Mouse (Mus musculus): ENCODE results near the gene Cd2bp2. TPM values are rescaled to one million over a fixed set of nuclear protein-coding genes. Genes with fewer than 3 reads are reported as not detected.

Cd2bp2 gene
- 11.7 TPM for polyA plus RNA-seq (2014; fragmentation: Illumina TruSeq; extraction: RNeasy Lipid Tissue Mini Kit (QIAGEN cat#74804); ENCODE audit: low read depth, low replicate concordance)

GRCm38 (mm10) chr7:127195544-127196295 is at the start of gene Cd2bp2:
TSS of gene Cd2bp2 (minus strand) at chr7:127196050.

GRCm38 (mm10) chr7:127243870-127244657 is 48.2 kb upstream of the Cd2bp2 start, which contains the start of gene Zfp771:
TSS of gene Zfp771 (plus strand) at chr7:127244274.

GRCm38 (mm10) chr7:127232622-127233367 is 36.9 kb upstream of the Cd2bp2 start, which contains the start of the genes Zfp553 and Sept1:
TSS of gene Zfp553 (plus strand) at chr7:127233061.
TSS of gene Sept1 (minus strand) at chr7:127233130.

GRCm38 (mm10) chr7:127208553-127209438 is 12.9 kb upstream of the Cd2bp2 start, which contains the start of gene Mylpf:
TSS of gene Mylpf (plus strand) at chr7:127208890.

GRCm38 (mm10) chr7:127208295-127208552 is 12.4 kb upstream of the Cd2bp2 start, which contains the start of gene Tbc1d10b:
TSS of gene Tbc1d10b (minus strand) at chr7:127208468.

Other genes with a start within 250 kb of the Cd2bp2 start
- gene Asphd1, start 246.5 kb downstream of the Cd2bp2 start, polyA plus RNA-seq (2014; fragmentation: Illumina TruSeq; extraction: RNeasy Lipid Tissue Mini Kit (QIAGEN cat#74804); ENCODE audit: low read depth, low replicate concordance): not detected
- gene Sez6l2, start 245.5 kb downstream of the Cd2bp2 start, polyA plus RNA-seq (2014; fragmentation: Illumina TruSeq; extraction: RNeasy Lipid Tissue Mini Kit (QIAGEN cat#74804); ENCODE audit: low read depth, low replicate concordance): 2.1 TPM
- gene Cdipt, start 220.1 kb downstream of the Cd2bp2 start, polyA plus RNA-seq (2014; fragmentation: Illumina TruSeq; extraction: RNeasy Lipid Tissue Mini Kit (QIAGEN cat#74804); ENCODE audit: low read depth, low replicate concordance): 14.6 TPM
- gene Cdiptos, start 220.0 kb downstream of the Cd2bp2 start, polyA plus RNA-seq (2014; fragmentation: Illumina TruSeq; extraction: RNeasy Lipid Tissue Mini Kit (QIAGEN cat#74804); ENCODE audit: low read depth, low replicate concordance): 1.6 TPM
- gene Mvp, start 181.4 kb downstream of the Cd2bp2 start, polyA plus RNA-seq (2014; fragmentation: Illumina TruSeq; extraction: RNeasy Lipid Tissue Mini Kit (QIAGEN cat#74804); ENCODE audit: low read depth, low replicate concordance): 2.1 TPM
- gene Pagr1b, start 179.6 kb downstream of the Cd2bp2 start, polyA plus RNA-seq (2014; fragmentation: Illumina TruSeq; extraction: RNeasy Lipid Tissue Mini Kit (QIAGEN cat#74804); ENCODE audit: low read depth, low replicate concordance): not detected
- gene Pagr1a, start 178.7 kb downstream of the Cd2bp2 start, polyA plus RNA-seq (2014; fragmentation: Illumina TruSeq; extraction: RNeasy Lipid Tissue Mini Kit (QIAGEN cat#74804); ENCODE audit: low read depth, low replicate concordance): not detected
- gene Gm42742, start 175.0 kb downstream of the Cd2bp2 start, polyA plus RNA-seq (2014; fragmentation: Illumina TruSeq; extraction: RNeasy Lipid Tissue Mini Kit (QIAGEN cat#74804); ENCODE audit: low read depth, low replicate concordance): 0.69 TPM
- gene Prrt2, start 174.8 kb downstream of the Cd2bp2 start, polyA plus RNA-seq (2014; fragmentation: Illumina TruSeq; extraction: RNeasy Lipid Tissue Mini Kit (QIAGEN cat#74804); ENCODE audit: low read depth, low replicate concordance): 1.0 TPM
- 19.3 TPM for gene Maz, start 169.0 kb downstream of the Cd2bp2 start, polyA plus RNA-seq (2014; fragmentation: Illumina TruSeq; extraction: RNeasy Lipid Tissue Mini Kit (QIAGEN cat#74804); ENCODE audit: low read depth, low replicate concordance)
- 2.2 TPM for gene Kif22, start 153.6 kb downstream of the Cd2bp2 start, polyA plus RNA-seq (2014; fragmentation: Illumina TruSeq; extraction: RNeasy Lipid Tissue Mini Kit (QIAGEN cat#74804); ENCODE audit: low read depth, low replicate concordance)
- gene Zg16, start 108.7 kb downstream of the Cd2bp2 start, polyA plus RNA-seq (2014; fragmentation: Illumina TruSeq; extraction: RNeasy Lipid Tissue Mini Kit (QIAGEN cat#74804); ENCODE audit: low read depth, low replicate concordance): 1,501 TPM
- 2.7 TPM for gene AI467606, start 104.7 kb downstream of the Cd2bp2 start, polyA plus RNA-seq (2014; fragmentation: Illumina TruSeq; extraction: RNeasy Lipid Tissue Mini Kit (QIAGEN cat#74804); ENCODE audit: low read depth, low replicate concordance)
- 0.35 TPM for gene Qprt, start 73.8 kb downstream of the Cd2bp2 start, polyA plus RNA-seq (2014; fragmentation: Illumina TruSeq; extraction: RNeasy Lipid Tissue Mini Kit (QIAGEN cat#74804); ENCODE audit: low read depth, low replicate concordance)
- gene Spn, start 58.2 kb downstream of the Cd2bp2 start, polyA plus RNA-seq (2014; fragmentation: Illumina TruSeq; extraction: RNeasy Lipid Tissue Mini Kit (QIAGEN cat#74804); ENCODE audit: low read depth, low replicate concordance): 0.98 TPM
- 4.4 TPM for gene Tbc1d10b, start 12.4 kb upstream of the Cd2bp2 start, polyA plus RNA-seq (2014; fragmentation: Illumina TruSeq; extraction: RNeasy Lipid Tissue Mini Kit (QIAGEN cat#74804); ENCODE audit: low read depth, low replicate concordance)
- not detected for gene Mylpf, start 12.8 kb upstream of the Cd2bp2 start, polyA plus RNA-seq (2014; fragmentation: Illumina TruSeq; extraction: RNeasy Lipid Tissue Mini Kit (QIAGEN cat#74804); ENCODE audit: low read depth, low replicate concordance)
- gene Zfp553, start 37.0 kb upstream of the Cd2bp2 start, polyA plus RNA-seq (2014; fragmentation: Illumina TruSeq; extraction: RNeasy Lipid Tissue Mini Kit (QIAGEN cat#74804); ENCODE audit: low read depth, low replicate concordance): 1.8 TPM
- gene Sept1, start 37.1 kb upstream of the Cd2bp2 start, polyA plus RNA-seq (2014; fragmentation: Illumina TruSeq; extraction: RNeasy Lipid Tissue Mini Kit (QIAGEN cat#74804); ENCODE audit: low read depth, low replicate concordance): 1.1 TPM
- gene Zfp771, start 48.2 kb upstream of the Cd2bp2 start, polyA plus RNA-seq (2014; fragmentation: Illumina TruSeq; extraction: RNeasy Lipid Tissue Mini Kit (QIAGEN cat#74804); ENCODE audit: low read depth, low replicate concordance): 0.98 TPM
- gene Dctpp1, start 64.7 kb upstream of the Cd2bp2 start, polyA plus RNA-seq (2014; fragmentation: Illumina TruSeq; extraction: RNeasy Lipid Tissue Mini Kit (QIAGEN cat#74804); ENCODE audit: low read depth, low replicate concordance): 0.79 TPM
- 58.2 TPM for gene Sephs2, start 78.0 kb upstream of the Cd2bp2 start, polyA plus RNA-seq (2014; fragmentation: Illumina TruSeq; extraction: RNeasy Lipid Tissue Mini Kit (QIAGEN cat#74804); ENCODE audit: low read depth, low replicate concordance)
- gene Itgal, start 100.2 kb upstream of the Cd2bp2 start, polyA plus RNA-seq (2014; fragmentation: Illumina TruSeq; extraction: RNeasy Lipid Tissue Mini Kit (QIAGEN cat#74804); ENCODE audit: low read depth, low replicate concordance): 1.4 TPM
- 3.9 TPM for gene Zfp768, start 149.5 kb upstream of the Cd2bp2 start, polyA plus RNA-seq (2014; fragmentation: Illumina TruSeq; extraction: RNeasy Lipid Tissue Mini Kit (QIAGEN cat#74804); ENCODE audit: low read depth, low replicate concordance)
- 2.7 TPM for gene Zfp747, start 180.0 kb upstream of the Cd2bp2 start, polyA plus RNA-seq (2014; fragmentation: Illumina TruSeq; extraction: RNeasy Lipid Tissue Mini Kit (QIAGEN cat#74804); ENCODE audit: low read depth, low replicate concordance)
- 2.4 TPM for gene 9130019O22Rik, start 191.1 kb upstream of the Cd2bp2 start, polyA plus RNA-seq (2014; fragmentation: Illumina TruSeq; extraction: RNeasy Lipid Tissue Mini Kit (QIAGEN cat#74804); ENCODE audit: low read depth, low replicate concordance)
- gene E430018J23Rik, start 197.6 kb upstream of the Cd2bp2 start, polyA plus RNA-seq (2014; fragmentation: Illumina TruSeq; extraction: RNeasy Lipid Tissue Mini Kit (QIAGEN cat#74804); ENCODE audit: low read depth, low replicate concordance): 0.88 TPM
- gene Zfp764, start 210.8 kb upstream of the Cd2bp2 start, polyA plus RNA-seq (2014; fragmentation: Illumina TruSeq; extraction: RNeasy Lipid Tissue Mini Kit (QIAGEN cat#74804); ENCODE audit: low read depth, low replicate concordance): 4.9 TPM
- gene Zfp688, start 226.0 kb upstream of the Cd2bp2 start, polyA plus RNA-seq (2014; fragmentation: Illumina TruSeq; extraction: RNeasy Lipid Tissue Mini Kit (QIAGEN cat#74804); ENCODE audit: low read depth, low replicate concordance): 3.4 TPM

Data from sigmoid colon, adult 10 weeks (tissue).